12 mouse cellular contexts compared by ENCODE assay signal in the genomic region with DNA sequence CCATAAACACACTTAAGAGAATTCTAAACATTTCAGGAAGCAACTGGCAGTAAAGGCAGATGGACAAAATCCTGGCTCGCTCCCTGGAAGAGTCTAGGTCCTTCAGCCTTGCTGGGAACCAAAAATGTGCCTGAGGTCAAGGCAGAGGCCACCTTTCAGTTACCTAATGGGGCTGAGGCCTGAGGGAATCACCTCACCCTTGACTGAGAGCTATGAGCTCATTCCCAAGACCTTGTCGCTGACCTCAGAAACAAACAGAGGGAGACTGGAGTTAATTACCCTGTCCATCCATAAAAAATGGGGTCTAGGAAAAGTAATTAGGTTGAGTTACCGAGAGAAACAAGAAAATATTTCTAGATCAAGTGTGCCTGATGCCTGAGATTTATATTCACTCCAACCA.
"Had no signal": no experiment of that assay in that cellular context is flagged by ENCODE, and none has a peak within 500 bp of the region (broad histone marks: within the 10 kb centered on the region; RNA-seq: fewer than 3 reads in every experiment).

No protein-coding gene starts in this region.

- H3K27me3 ChIP-seq: limb, embryonic 15.5 days; liver, embryonic 12.5 days; midbrain, embryonic 15.5 days; neural tube, embryonic 12.5 days had no signal

- DNase-seq: lung, embryonic 14.5 days; lung, postnatal 10 days; lung, postnatal 4 days; thymus, adult 18-20 months; thymus, postnatal 14 days had no signal

- ATAC-seq: intestine, postnatal 0 days; liver, embryonic 12.5 days; midbrain, embryonic 15.5 days had no signal

- H3K9me3 ChIP-seq: limb, embryonic 15.5 days; midbrain, embryonic 15.5 days; neural tube, embryonic 12.5 days had no signal

- H3K4me1 ChIP-seq: limb, embryonic 15.5 days; liver, embryonic 12.5 days; midbrain, embryonic 15.5 days; neural tube, embryonic 12.5 days had no signal

- H3K4me3 ChIP-seq: left cerebral cortex, adult 2 months; limb, embryonic 15.5 days; liver, embryonic 12.5 days; midbrain, embryonic 15.5 days; neural tube, embryonic 12.5 days had no signal

- H3K9ac ChIP-seq: limb, embryonic 15.5 days; liver, embryonic 12.5 days; lung, embryonic 14.5 days; midbrain, embryonic 15.5 days; neural tube, embryonic 12.5 days had no signal

- H3K27ac ChIP-seq: left cerebral cortex, adult 2 months; limb, embryonic 15.5 days; liver, embryonic 12.5 days; midbrain, embryonic 15.5 days; neural tube, embryonic 12.5 days had no signal

- H3K4me2 ChIP-seq: limb, embryonic 15.5 days; liver, embryonic 12.5 days; lung, embryonic 14.5 days; midbrain, embryonic 11.5 days; midbrain, embryonic 15.5 days; neural tube, embryonic 12.5 days had no signal

- H3K36me3 ChIP-seq: limb, embryonic 15.5 days; liver, embryonic 12.5 days; midbrain, embryonic 15.5 days; neural tube, embryonic 12.5 days had no signal
